Mouse (Mus musculus) ES-E14 (cell line): ENCODE data around the gene Arhgef39.

ENCODE experiments used
- CHD2 ChIP-seq: IDR thresholded peaks from 2 replicates; pipeline ENCODE4 v1.6.1; 2014; ENCODE audit warnings: mild to moderate bottlenecking, low read depth, low read length, inconsistent platforms
- HCFC1 ChIP-seq: IDR thresholded peaks from 2 replicates; pipeline ENCODE4 v1.6.1; 2012; ENCODE audit warnings: low read length, inconsistent platforms, borderline replicate concordance; ENCODE audit not compliant: insufficient read depth
- ZC3H11A ChIP-seq: IDR thresholded peaks from 2 replicates; pipeline ENCODE4 v1.6.1; 2012; ENCODE audit warnings: low read depth, mild to moderate bottlenecking, inconsistent platforms, low read length, borderline replicate concordance
- ZNF384 ChIP-seq: IDR thresholded peaks from 2 replicates; pipeline ENCODE4 v1.6.1; 2012; ENCODE audit warnings: low read depth, low read length, inconsistent platforms

DNA sequence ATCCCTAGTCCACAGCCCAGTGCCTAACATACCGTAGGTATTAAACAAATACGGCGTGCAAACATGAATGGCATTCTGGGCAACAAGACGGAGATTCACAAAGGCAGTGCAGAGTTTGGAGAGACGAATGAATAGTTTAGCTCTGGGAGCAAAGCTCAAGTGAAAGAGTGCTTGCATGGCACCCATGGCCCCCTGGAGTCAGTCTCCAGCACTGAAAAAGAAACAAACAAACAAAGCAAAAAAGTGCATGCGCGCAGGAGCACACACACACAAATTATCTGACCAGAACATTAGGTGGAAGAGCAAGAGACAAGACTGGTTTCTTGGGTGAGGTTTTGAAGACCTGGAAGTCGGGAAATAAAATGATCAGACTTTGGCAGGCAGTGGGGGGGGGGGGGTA lies 6.6 kb upstream of the Arhgef39 start:
- TF ChIP-seq ZNF384: no peak
- TF ChIP-seq ZC3H11A: no peak
- no peak for TF ChIP-seq CHD2
- TF ChIP-seq HCFC1: no peak
